Mouse (Mus musculus) hindbrain, embryonic 14.5 days (tissue): Measurements from ENCODE around the gene Eipr1. TPM values are rescaled to one million over a fixed set of nuclear protein-coding genes. Genes with fewer than 3 reads are reported as not detected.
"Not testable (repeated sequence)": the region's sequence is repeated elsewhere in the genome, so short reads cannot be mapped to it uniquely, and the experiment has no call there.

ENCODE experiments used
- ATAC-seq: fragments of 200-750 bp; cut with Nextera tagmentation; 2 replicates; pipeline ENCODE4 v1.8.0; 2017; ENCODE audit warnings: moderate number of reproducible peaks, mild to moderate bottlenecking, moderate TSS enrichment, moderate library complexity; ENCODE audit not compliant: low FRiP score
- DNase-seq: peaks from one replicate; pipeline ENCODE4 v3.0.0-alpha.2; 2015; ENCODE audit warnings: low spot score
- H3K27ac ChIP-seq: fragments of 300-500 bp; sonication (generic); 2 replicates; pipeline ENCODE4 v1.5.1; 2014; ENCODE audit warnings: mild to moderate bottlenecking, moderate library complexity
- H3K27me3 ChIP-seq: fragments of 300-500 bp; sonication (generic); 2 replicates; pipeline ENCODE4 v1.6.1; 2014; ENCODE audit warnings: mild to moderate bottlenecking, low read length, mixed read lengths; ENCODE audit not compliant: control insufficient read depth, insufficient read depth
- H3K36me3 ChIP-seq: fragments of 300-500 bp; sonication (generic); replicated peaks from 2 replicates; pipeline ENCODE4 v1.6.1; 2014; ENCODE audit not compliant: control insufficient read depth, insufficient read depth
- H3K4me1 ChIP-seq: fragments of 300-500 bp; sonication (generic); replicated peaks from 2 replicates; pipeline ENCODE4 v1.6.1; 2014; ENCODE audit warnings: antibody characterized with exemption, low read length, mixed read lengths; ENCODE audit not compliant: control insufficient read depth, insufficient read depth
- H3K4me2 ChIP-seq: fragments of 300-500 bp; sonication (generic); replicated peaks from 2 replicates; pipeline ENCODE4 v1.6.1; 2014; ENCODE audit warnings: mild to moderate bottlenecking, moderate library complexity
- H3K4me3 ChIP-seq: fragments of 300-500 bp; sonication (generic); replicated peaks from 2 replicates; pipeline ENCODE4 v1.5.1; 2014; ENCODE audit warnings: mild to moderate bottlenecking, low read length
- H3K9ac ChIP-seq: fragments of 300-500 bp; sonication (generic); 2 replicates; pipeline ENCODE4 v1.6.1; 2014
- H3K9me3 ChIP-seq: fragments of 300-500 bp; sonication (generic); 2 replicates; pipeline ENCODE4 v1.6.1; 2016; ENCODE audit warnings: low read length; ENCODE audit not compliant: control insufficient read depth
- WGBS: fragments of 180-500 bp; shearing (Covaris S2); extraction: QIAGEN DNeasy Blood & Tissue Kit; methylation state at CpG from one replicate; pipeline ENCODE4 v1.1.7; 2014; 5-methylcytosine and 5-hydroxymethylcytosine counted together
- polyA plus RNA-seq: library from polyadenylated mRNA; unstranded; fragments of >200 nt; fragmentation: Nextera tagmentation; extraction: Ambion mirVana; gene quantifications from 2 replicates; pipeline ENCODE4 v1.2.1, GENCODE M21; 2014

The Eipr1 gene
- polyA plus RNA-seq, 1 experiment from 2014 or later = 75.3 TPM

- H3K4me1 ChIP-seq = peaks cover 16% of the 10 kb centered on the region; the same call in 1 of the 2 replicates
- H3K27ac ChIP-seq, H3K4me2 ChIP-seq, H3K9ac ChIP-seq, DNase-seq, H3K4me3 ChIP-seq, ATAC-seq, H3K9me3 ChIP-seq, H3K27me3 ChIP-seq, H3K36me3 ChIP-seq: not testable (repeated sequence)
- 100% methylated on average over 1 of the region's 1 CpGs for WGBS
These were observed 162.5 kb downstream of the Eipr1 start for GRCm38 (mm10) chr12:28914056-28914455.

Other genes with a start within 250 kb of the Eipr1 start
- 0.13 TPM in 1 of 2 replicates, not detected in the other for gene Dcdc2c, start 199.4 kb upstream of the Eipr1 start, polyA plus RNA-seq
- gene Allc, start 169.3 kb upstream of the Eipr1 start, polyA plus RNA-seq = 0.37 TPM in 1 of 2 replicates, not detected in the other
- 0.87 and 1.1 TPM in 2 replicates for gene Colec11, start 128.4 kb upstream of the Eipr1 start, polyA plus RNA-seq
- gene Rps7, start 115.8 kb upstream of the Eipr1 start, polyA plus RNA-seq = 558 and 621 TPM in 2 replicates
- gene Rnaseh1, start 102.2 kb upstream of the Eipr1 start, polyA plus RNA-seq = 17.6 and 18.8 TPM in 2 replicates
- 27.5 and 29.2 TPM in 2 replicates for gene Adi1, start 76.6 kb upstream of the Eipr1 start, polyA plus RNA-seq
- 39.1 and 41.3 TPM in 2 replicates for gene Trappc12, start 1.3 kb upstream of the Eipr1 start, polyA plus RNA-seq